Mouse (Mus musculus) lung, embryonic 14.5 days (tissue): Measurements from ENCODE around the gene Sst. TPM values are rescaled to one million over a fixed set of nuclear protein-coding genes. Genes with fewer than 3 reads are reported as not detected.
A peak's percentile ranks its signal among the peaks of the same experiment; 100 is the strongest.
"Not testable (repeated sequence)": the region's sequence is repeated elsewhere in the genome, so short reads cannot be mapped to it uniquely, and the experiment has no call there.

Source experiments
- ATAC-seq: fragments of 200-750 bp; cut with Nextera tagmentation; 2 replicates; pipeline ENCODE4 v1.8.0; 2017; ENCODE audit warnings: mild to moderate bottlenecking, moderate TSS enrichment, moderate library complexity; ENCODE audit not compliant: insufficient read depth
- DNase-seq: peaks from one replicate; pipeline ENCODE4 v3.0.0-alpha.2; 2015
- H3K27ac ChIP-seq: fragments of 300-500 bp; sonication (generic); 2 replicates; pipeline ENCODE4 v1.5.1; 2014; ENCODE audit warnings: low read depth, mild to moderate bottlenecking, moderate library complexity
- H3K27me3 ChIP-seq: fragments of 300-500 bp; sonication (generic); 2 replicates; pipeline ENCODE4 v1.6.1; 2014; ENCODE audit warnings: low read length, control low read depth; ENCODE audit not compliant: insufficient read depth
- H3K36me3 ChIP-seq: fragments of 300-500 bp; sonication (generic); 2 replicates; pipeline ENCODE4 v1.6.1; 2014; ENCODE audit warnings: control low read depth; ENCODE audit not compliant: insufficient read depth
- H3K4me1 ChIP-seq: fragments of 300-500 bp; sonication (generic); 2 replicates; pipeline ENCODE4 v1.6.1; 2014; ENCODE audit warnings: antibody characterized with exemption, control low read depth; ENCODE audit not compliant: insufficient read depth
- H3K4me2 ChIP-seq: fragments of 300-500 bp; sonication (generic); 2 replicates; pipeline ENCODE4 v1.6.1; 2014; ENCODE audit warnings: mild to moderate bottlenecking
- H3K4me3 ChIP-seq: fragments of 300-500 bp; sonication (generic); 2 replicates; pipeline ENCODE4 v1.5.1; 2014; ENCODE audit warnings: low read depth, low read length
- H3K9ac ChIP-seq: fragments of 300-500 bp; sonication (generic); 2 replicates; pipeline ENCODE4 v1.6.1; 2014
- H3K9me3 ChIP-seq: fragments of 300-500 bp; sonication (generic); 2 replicates; pipeline ENCODE4 v1.6.1; 2016; ENCODE audit warnings: low read depth, low read length, control low read depth
- CTCF ChIP-seq: IDR thresholded peaks from 2 replicates; pipeline ENCODE4 v1.5.1; 2016; ENCODE audit warnings: antibody characterized with exemption, low read depth
- WGBS: fragments of 180-500 bp; shearing (Covaris S2); extraction: QIAGEN DNeasy Blood & Tissue Kit; methylation state at CpG from one replicate; pipeline ENCODE4 v1.1.7; 2014; 5-methylcytosine and 5-hydroxymethylcytosine counted together
- polyA plus RNA-seq: library from polyadenylated mRNA; unstranded; fragments of >200 nt; fragmentation: Nextera tagmentation; extraction: Ambion mirVana; gene quantifications from 2 replicates; pipeline ENCODE4 v1.2.1, GENCODE M21; 2014

Gene Sst
- polyA plus RNA-seq, 1 experiment from 2014 or later, result not detected

DNA sequence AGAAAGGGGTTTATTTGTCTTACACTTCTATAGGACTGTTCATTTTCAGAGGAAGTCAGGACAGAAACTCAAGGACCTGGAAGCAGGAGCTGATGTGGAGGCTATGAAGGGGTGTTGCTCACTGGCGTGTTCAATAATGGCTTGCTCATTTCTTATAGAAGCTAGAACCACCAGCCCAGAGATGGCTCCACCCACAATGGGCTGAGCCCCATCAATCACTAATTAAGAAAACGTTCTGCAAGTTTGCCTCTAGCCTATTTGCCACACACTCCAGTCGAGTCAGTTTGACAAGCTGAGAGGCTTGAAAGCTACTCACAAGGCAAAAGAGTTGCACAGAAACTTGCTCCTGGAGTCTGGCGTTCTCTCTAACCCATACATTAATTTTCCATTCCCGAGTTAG lies 30.9 kb upstream of the Sst start:
- Histone ChIP-seq H3K27me3 (no peaks in the 10 kb centered on the region), H3K4me3 (no peak overlapping the region), H3K27ac (no peak overlapping the region), H3K4me2 (no peak overlapping the region), H3K9me3 (no peaks in the 10 kb centered on the region), H3K9ac (no peak overlapping the region), H3K36me3 (no peaks in the 10 kb centered on the region), H3K4me1 (no peaks in the 10 kb centered on the region)
- WGBS, result 56% methylated on average over 5 of the region's 5 CpGs
- TF ChIP-seq CTCF, result no peak
- DNase-seq (no peak), ATAC-seq (no peak)

- TF ChIP-seq CTCF, result no peak
- no peak for ATAC-seq
These were observed 28.7 kb upstream of the Sst start for GRCm38 (mm10) chr16:23919418-23919817.

DNA sequence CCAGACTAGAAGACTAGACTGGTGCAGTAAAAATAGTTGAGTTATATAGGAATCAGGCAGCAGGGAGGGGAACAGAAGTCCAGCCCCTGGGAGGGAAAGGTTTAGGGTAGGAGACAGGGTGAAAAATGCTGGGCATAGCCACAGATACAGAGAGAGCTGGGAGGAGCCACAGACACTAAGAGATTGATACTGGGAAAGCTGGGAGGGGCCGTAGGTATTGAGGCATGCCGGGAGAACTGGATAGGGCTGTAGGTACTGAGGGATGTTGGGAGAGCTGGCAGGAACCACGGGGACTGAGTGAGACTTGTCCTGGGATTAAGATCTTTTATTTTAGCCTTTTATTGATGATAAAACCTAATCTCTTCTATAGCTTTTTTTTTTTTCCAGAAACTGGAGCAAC lies 22.6 kb upstream of the Sst start:
- Histone ChIP-seq H3K4me1 (no peaks in the 10 kb centered on the region), H3K9ac (no peak overlapping the region), H3K27me3 (no peaks in the 10 kb centered on the region), H3K36me3 (no peaks in the 10 kb centered on the region), H3K4me3 (no peak overlapping the region), H3K27ac (no peak overlapping the region), H3K4me2 (peak overlapping the region; percentile 42; the same call in 1 of the 2 replicates), H3K9me3 (no peaks in the 10 kb centered on the region)
- DNase-seq (no peak), ATAC-seq (0 out of 2 replicates have a peak, but pooled peaks have one; percentile 31)
- 28% methylated on average over 3 of the region's 3 CpGs for WGBS
- TF ChIP-seq CTCF, result no peak

More at GRCm38 (mm10) chr16:23919418-23919817, 28.7 kb upstream of the Sst start:
- WGBS, result 79% methylated on average over 2 of the region's 2 CpGs
- DNase-seq, result no peak
- Histone ChIP-seq H3K27ac (no peak overlapping the region), H3K4me1 (no peaks in the 10 kb centered on the region), H3K27me3 (no peaks in the 10 kb centered on the region), H3K9me3 (no peaks in the 10 kb centered on the region), H3K36me3 (no peaks in the 10 kb centered on the region), H3K4me2 (no peak overlapping the region), H3K9ac (no peak overlapping the region), H3K4me3 (no peak overlapping the region)

DNA sequence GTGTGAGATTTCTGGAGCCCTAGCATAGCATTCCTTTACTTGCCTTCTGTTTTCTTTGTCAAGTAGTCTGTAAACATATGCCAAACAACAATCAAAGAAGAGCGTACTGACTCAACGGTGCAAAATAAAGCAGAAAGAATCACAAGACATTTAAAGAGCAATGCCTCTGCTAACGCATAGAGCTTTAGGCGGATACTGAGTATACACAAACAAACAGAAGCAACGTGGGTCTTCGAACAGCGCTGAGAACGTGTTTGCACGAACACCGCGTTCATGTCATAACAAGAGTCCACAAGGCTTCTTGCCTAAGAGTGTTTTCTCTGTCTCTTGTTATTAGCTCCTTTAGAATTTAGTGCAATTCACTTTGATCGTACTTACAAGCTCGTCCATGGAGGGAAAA lies 22.0 kb upstream of the Sst start:
- peak; percentile 37 for DNase-seq
- peak overlapping the region; percentile 42 for H3K4me2 ChIP-seq
- 30% methylated on average over 13 of the region's 13 CpGs for WGBS

DNA sequence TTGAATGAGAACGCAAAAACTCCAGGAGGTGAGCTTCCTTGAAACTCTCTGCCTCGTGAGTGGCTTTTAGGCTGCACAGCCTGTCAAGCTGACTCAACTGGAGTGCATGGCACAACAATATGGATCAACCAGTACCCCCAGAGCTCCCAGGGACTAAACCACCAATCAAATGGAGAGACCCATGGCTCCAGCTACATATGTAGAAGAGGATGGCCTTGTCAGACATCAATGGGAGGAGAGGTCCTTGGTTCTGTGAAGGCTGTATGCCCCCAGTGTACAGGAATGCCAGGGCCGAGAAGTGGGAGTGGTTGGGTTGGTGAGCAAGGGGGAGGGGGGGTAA lies 18.2 kb upstream of the Sst start:
- not testable (repeated sequence) for H3K27me3 ChIP-seq, H3K4me1 ChIP-seq, H3K27ac ChIP-seq, H3K9ac ChIP-seq, H3K4me2 ChIP-seq, DNase-seq, ATAC-seq, H3K4me3 ChIP-seq, H3K9me3 ChIP-seq, H3K36me3 ChIP-seq
- WGBS, result 76% methylated on average over 3 of the region's 3 CpGs

More for the DNA sequence above, 22.0 kb upstream of the Sst start:
- no peaks in the 10 kb centered on the region for H3K4me1 ChIP-seq
- H3K27me3 ChIP-seq, result no peaks in the 10 kb centered on the region
- no peak for TF ChIP-seq CTCF
- no peak overlapping the region for H3K4me3 ChIP-seq
- no peaks in the 10 kb centered on the region for H3K36me3 ChIP-seq
- H3K9ac ChIP-seq, result no peak overlapping the region
- no peak for ATAC-seq
- H3K27ac ChIP-seq, result no peak overlapping the region
- H3K9me3 ChIP-seq, result no peaks in the 10 kb centered on the region

- not testable (repeated sequence) for H3K27me3 ChIP-seq, DNase-seq, H3K4me1 ChIP-seq, H3K9ac ChIP-seq, H3K9me3 ChIP-seq, H3K36me3 ChIP-seq, H3K4me2 ChIP-seq, H3K27ac ChIP-seq, H3K4me3 ChIP-seq, ATAC-seq
- WGBS, result 85% methylated on average over 9 of the region's 9 CpGs
These were observed 17.6 kb upstream of the Sst start for GRCm38 (mm10) chr16:23908076-23909014.

DNA sequence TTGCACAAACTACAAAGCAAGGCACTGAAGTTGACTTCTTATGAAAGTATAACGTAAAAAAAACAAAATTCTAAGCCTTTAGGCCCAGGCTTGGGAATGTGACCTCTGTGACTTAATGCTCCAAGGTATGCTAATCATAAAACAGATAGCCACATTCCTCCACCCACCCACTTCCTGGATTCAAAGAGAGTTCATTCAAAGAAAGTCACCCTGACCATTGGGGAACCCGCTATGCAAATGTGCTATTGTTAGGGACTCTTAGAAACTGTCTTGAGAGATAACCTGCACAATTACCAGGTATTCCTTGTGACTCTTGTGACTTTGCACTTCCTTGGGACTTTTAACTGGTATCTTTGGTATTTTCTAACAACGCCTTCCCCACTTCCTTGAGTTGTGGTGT lies 15.8 kb upstream of the Sst start:
- not testable (repeated sequence) for H3K4me3 ChIP-seq, ATAC-seq, H3K27ac ChIP-seq, DNase-seq, H3K9me3 ChIP-seq, H3K9ac ChIP-seq, H3K27me3 ChIP-seq, H3K4me2 ChIP-seq, H3K36me3 ChIP-seq, H3K4me1 ChIP-seq
- 88% methylated on average over 3 of the region's 3 CpGs for WGBS
